Mouse (Mus musculus): ENCODE data around the gene Spg21. TPM values are rescaled to one million over a fixed set of nuclear protein-coding genes. Genes with fewer than 3 reads are reported as not detected.

Spg21 gene
- total RNA-seq (2015) (80.8 and 81.1 TPM in 2 replicates), total RNA-seq (2017) (90.2 and 107 TPM in 2 replicates)

DNA sequence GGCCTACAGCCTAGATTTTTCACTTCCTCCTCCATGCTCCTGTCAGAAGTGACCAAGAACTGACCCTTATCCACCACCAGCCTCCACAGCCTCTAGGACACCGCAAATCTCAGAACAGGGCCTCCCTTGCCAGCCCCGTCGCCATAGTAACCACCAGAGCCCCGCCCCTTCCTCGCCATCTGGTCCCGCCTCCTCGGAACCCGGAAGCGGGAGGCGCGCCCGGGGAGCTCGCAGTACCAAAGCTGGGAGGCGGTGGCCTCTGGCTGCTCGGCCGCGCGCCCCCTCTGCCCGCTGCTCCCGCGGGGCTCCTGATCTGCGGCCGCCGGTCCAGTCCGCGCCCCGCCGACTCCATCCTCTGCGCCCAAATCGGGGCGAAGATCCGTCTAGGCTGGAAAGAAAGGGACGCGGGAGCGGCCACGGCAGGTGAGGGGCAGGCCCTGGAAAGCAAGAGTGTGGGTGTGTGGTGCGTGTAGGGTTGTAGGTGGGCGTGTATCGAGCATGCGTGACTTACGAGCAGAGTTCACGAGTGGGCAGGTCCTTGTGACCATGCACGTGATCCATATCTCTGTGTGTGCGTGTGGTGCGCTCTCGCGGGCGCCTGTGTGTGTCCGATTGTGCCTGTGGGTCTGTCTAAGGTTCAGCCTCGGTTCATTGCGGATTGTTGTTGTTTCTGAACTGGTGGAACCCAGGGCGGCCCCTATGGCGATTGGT is at the start of gene Spg21:
Spg21 (plus strand) TSS at position 216 of the 711 bp plus-strand sequence.
- ATAC-seq (ENCODE audit: poor library complexity, severe bottlenecking): peak; percentile 97

DNA sequence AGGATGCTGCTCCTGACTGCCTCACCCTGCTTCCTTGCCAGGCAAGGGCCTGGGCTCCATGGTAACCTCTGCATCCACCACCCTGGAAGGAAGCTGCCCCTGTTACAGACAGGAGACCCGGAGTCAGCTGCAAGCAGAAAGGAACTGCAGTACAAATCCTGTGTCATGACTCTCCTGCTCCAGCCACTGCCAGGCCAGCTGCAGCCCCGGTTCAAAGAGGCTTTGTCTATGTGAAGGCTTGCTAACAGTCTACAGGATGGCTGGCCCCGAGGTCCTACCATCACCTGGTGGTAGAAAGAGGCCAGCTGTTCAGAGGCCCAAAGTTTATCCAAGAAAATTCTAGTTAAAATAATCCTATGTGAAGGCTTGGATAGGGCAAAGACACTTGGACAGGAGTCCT is 49.4 kb upstream of the Spg21 start:
- no peak for ATAC-seq (ENCODE audit: poor library complexity, severe bottlenecking)

DNA sequence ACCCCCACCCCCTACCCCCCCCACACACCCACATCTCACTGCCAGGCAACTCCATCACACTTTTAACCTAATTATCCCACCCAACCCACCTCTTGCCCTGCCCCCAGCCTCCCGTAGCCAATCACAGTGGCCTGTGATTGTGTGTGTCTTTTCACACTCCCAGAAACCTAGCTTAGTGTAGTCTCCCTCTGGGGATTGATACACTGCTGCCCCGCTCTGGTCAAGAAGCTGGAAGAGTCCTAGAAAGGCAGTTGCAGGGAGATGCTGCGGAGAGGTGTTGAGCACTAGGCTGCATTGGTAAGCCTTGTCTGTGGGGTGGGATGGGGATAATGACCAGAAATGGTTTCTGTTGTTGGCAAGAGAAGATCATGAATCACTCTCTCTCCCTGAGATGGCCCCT is 43.0 kb upstream of the Spg21 start:
- no peak for ATAC-seq (ENCODE audit: poor library complexity, severe bottlenecking)

DNA sequence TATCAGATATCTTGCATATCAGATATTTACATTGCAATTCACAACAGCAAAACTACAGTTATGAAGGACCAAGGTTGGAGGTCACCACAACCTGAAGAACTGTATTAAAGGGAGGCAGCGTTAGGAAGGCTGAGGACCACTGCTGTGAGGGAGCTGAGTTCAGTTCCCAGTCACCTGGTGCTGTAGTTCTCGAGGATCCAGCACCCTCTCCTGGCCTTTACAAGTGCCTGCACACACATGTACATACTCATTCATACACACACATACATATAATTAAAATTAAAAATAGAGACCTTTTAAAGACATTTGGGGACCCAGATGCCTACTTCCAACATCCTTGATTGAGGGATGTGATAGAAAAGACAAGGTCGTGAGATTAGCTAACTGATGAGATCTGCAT is 41.1 kb upstream of the Spg21 start:
- no peak for ATAC-seq (ENCODE audit: poor library complexity, severe bottlenecking)

DNA sequence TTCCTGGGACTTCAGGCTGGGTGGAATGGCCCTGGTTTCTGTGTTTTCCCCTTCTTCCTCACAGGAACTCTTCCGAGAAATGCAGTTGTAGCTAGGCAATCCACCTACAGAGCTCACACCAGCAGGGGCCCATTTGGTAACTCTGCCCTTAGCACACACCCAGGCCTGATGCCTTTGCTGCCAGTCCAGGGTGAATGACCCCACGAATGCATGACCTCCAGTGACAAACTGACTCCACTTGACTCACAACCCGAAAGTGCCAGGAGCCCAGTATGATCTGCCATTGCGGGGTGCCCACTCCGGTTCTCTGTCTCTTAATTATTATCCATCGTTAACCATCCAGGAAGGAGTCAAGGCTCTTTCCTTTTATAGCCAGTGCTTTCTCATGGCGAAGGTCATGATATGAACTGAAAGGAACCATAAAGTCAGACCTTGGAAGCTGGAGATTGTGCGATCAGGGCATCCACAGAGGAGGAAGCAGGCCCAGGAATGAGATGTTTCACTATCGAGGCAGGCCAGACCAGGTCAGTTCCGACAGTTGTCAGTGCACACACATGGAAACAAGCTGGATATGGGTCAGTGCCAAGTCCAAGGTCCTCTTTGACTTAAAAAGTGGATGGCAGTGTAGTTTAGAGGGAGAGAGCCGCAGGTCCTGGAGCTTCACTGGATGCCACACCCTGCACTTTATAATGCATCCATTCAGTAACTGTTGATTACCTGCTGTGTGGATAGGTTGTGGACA is 37.8 kb upstream of the Spg21 start, which contains the start of gene Slc51b:
Slc51b (minus strand) TSS at position 196 of the 742 bp plus-strand sequence.
- ATAC-seq (ENCODE audit: poor library complexity, severe bottlenecking): no peak

DNA sequence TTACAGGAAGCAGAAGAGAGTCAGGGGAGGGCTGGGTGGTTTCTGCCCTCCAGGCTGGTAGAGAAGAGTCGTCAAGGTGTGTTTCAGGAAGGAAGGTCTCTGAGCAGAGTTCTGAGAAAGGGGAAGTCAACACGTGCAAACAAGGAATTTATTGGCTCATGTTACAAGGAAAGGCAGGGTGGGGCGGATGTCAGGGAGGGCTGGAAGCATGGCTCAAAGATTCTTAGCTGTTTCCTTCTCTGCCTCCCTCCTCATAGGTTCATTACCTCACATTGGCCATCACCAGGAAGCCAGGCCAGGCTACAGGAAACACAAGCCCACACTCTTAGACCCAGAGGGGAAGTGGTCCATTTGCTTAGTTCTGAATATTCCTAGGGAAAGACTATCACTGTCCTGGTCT is 36.4 kb upstream of the Spg21 start:
- 0 out of 2 replicates have a peak, but pooled peaks have one; percentile 38 for ATAC-seq (ENCODE audit: poor library complexity, severe bottlenecking)

DNA sequence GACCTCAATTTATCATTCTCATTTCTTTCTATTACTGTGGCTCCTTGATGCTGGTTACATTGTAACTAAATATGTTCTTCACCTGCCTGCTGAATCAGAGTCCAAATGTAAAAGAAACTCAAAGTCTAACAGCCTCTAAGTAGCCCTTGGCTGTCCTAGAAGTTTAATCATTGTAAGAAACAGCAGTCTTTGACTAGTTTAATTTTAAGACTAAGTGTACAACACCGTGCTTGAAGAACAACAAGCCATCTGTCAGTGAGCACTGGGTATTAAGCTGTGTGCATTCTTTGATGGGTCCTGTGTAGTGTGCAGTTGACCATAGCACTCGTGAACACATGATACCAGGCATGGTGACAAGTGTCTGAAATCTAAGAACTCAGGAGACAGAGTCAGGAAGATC is 33.2 kb upstream of the Spg21 start:
- ATAC-seq (ENCODE audit: poor library complexity, severe bottlenecking): no peak

DNA sequence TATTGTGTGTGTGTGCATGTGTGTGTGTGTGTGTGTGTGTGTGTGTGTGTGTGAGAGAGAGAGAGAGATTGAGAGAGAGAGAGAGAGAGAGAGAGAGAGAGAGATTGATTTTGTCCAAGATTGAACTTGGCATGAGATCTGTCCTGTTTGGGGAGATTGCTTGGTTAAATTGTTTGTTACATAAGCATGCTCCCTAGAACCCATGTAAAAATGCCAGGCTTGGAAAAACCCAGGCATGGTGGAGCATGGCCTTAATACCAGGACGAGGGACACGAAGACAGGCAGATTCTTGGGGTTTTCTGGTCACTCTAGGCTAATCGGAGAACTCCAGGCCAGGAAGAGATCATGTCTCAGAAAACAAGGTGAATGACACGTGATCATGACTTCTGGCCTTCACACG is 32.7 kb upstream of the Spg21 start:
- ATAC-seq (ENCODE audit: poor library complexity, severe bottlenecking): no peak

DNA sequence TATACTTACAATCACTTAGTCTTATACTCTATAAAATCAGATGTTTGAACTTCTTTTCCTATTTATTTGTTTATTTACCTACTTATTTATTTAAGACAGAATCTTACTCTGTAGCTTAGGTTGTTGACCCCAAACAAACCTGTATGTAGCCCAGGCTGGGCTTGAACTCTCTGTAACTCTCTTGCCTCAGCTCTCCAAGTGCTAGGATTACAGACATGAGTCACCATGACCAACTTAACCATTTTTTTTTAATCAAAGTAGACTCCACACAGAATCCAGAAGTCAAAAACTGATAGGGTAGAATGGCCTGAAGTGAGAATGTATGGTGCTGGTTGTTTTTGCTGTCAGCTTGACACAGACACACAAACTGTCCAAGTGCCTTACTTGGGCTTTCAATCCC is 30.3 kb upstream of the Spg21 start:
- ATAC-seq (ENCODE audit: poor library complexity, severe bottlenecking): no peak

DNA sequence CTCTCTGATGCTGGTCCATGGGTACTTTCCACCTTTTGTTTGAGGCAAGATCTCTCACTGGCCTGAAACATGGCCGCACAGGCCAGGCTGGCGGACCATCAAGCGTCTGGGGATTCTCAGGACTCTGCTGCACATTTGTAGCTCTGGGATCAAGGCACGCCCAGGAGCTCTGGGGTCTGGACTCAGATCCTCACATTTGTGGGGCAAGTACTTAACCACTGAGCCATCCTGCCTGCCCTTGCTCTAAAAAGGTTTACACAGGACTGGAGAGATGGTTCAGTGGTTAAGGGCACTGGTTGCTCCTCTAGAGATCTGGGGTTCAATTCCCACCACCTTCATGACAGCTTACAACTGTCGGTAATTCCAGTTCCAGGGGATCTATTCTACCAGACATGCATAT is 29.8 kb upstream of the Spg21 start:
- ATAC-seq (ENCODE audit: poor library complexity, severe bottlenecking): no peak

DNA sequence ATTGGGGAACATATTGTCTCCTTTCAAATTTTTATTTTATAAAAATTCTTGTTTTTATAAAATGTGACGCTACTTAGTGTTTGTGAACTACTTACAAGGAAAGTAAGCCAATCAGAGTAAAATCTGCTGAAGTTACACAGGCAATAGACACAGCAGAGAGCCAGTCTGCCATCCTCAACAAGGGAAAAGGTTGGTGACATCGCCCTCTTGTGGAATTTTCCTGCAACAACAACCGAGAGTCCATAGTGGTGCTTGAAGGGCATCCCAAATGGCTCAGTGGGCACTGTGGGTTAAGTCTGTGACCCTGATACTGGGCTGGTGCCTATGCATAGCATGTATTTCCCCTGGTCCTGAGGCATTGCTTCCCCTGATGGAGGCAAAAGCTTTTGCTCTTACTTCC is 28.5 kb upstream of the Spg21 start:
- peak; percentile 59 for ATAC-seq (ENCODE audit: poor library complexity, severe bottlenecking)

DNA sequence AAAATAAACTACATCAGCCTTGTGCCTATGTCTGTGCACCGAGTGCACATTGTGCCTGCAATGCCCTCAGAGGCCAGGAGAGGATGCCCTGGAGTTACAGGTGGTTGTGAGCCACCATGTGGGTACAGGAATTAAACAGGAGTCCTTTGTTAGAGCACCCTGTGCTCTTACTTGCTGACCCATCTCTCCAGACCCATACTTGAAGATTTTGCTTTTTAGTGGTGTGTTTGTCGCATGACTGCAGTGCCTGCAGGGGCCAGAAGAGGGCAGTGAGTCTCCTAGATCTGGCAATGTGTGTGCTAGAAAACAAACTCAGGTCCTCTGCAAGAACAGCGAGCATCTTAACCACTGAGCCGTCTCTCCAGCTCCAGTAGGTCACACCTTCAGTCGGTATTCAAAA is 26.6 kb upstream of the Spg21 start:
- peak; percentile 39 for ATAC-seq (ENCODE audit: poor library complexity, severe bottlenecking)

DNA sequence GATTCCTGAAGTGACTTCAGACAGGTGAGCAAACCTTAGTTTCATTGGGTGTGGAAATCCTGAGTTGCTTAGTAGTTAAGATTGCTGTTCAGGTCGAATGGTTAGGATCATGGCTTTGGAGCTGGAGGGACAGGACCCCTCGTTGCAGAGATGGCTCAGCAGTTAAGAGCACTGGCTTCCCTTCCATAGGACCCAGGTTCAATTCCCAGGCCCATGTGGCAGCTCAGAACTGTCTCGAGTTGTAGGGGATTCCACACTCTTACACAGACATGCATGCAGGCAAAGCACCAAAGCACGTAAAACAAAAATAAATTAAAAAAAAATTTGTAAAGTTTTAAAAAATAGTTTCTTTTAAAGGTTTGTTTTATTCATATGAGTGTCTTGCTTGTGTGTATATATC is 25.5 kb upstream of the Spg21 start:
- no peak for ATAC-seq (ENCODE audit: poor library complexity, severe bottlenecking)

DNA sequence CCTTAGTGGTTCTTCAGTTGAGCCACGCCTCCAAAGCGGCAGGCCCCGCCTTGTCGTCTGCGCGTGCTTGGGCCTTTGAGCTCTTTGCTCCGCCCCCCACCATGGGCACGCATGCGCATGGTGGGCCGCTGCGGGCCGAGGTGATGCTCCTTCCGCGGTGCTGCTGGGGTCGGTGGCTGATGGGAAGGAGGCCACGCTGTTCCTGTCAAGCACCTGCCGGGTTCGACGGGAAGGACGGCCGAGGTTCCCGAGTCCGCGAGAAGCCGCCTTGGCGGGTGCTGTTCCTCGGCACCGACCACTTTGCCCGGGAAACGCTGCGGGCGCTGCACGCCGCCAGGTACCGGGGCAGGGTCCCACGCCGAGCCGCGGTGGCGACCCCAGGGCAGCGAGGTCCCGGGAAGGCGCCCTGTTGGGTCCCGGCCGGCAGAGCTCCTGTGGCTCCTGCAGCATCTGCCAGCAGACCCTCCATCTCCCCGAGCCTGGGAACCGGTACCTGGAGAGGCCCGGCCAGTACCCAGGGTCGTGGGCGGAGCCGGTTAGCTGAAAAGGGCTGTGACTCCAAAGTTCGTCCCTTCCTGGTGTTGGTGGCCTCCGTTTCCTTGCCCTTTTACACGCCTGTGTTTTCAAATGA is 25.0 kb upstream of the Spg21 start, which contains the start of gene Mtfmt:
Mtfmt (plus strand) TSS at position 112 of the 631 bp plus-strand sequence.
- peak; percentile 98 for ATAC-seq (ENCODE audit: poor library complexity, severe bottlenecking)

DNA sequence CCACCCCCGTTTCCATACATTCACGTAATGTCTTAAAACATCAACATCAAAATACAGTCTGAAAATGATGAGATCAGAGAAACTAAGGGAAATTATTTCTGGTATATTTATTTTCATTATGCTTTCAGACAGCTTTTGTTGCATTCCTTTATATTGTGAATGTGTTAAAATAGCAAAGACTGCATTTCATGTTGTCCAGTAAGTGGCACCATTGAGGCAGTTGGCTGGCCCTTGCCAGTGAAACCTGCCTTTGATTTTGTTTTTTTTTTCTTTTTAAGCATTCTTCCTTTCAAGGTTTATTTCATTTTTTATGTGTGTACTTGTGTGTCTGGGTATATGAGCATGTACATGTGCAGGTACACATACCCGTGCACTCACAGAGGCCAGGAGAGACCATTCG is 16.1 kb upstream of the Spg21 start:
- no peak for ATAC-seq (ENCODE audit: poor library complexity, severe bottlenecking)

DNA sequence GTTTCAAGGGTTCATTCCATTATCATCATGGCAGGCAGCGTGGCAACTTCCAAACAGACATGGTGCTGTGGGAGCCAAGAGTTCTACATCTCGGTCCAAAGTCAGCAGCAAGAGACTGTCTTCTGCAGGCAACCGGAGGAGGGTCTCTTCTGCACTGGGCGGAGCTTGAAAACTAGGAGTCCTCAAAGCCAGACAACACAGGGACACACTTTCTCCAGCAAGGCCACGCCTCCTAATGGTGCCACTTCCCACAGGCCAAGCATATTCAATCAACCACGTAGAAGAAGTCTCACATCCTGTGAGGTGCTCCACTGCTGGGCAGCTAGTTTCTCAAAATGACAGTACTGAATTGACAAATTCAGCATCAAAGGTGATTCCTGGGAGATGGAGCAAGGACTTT is 12.8 kb upstream of the Spg21 start:
- no peak for ATAC-seq (ENCODE audit: poor library complexity, severe bottlenecking)

DNA sequence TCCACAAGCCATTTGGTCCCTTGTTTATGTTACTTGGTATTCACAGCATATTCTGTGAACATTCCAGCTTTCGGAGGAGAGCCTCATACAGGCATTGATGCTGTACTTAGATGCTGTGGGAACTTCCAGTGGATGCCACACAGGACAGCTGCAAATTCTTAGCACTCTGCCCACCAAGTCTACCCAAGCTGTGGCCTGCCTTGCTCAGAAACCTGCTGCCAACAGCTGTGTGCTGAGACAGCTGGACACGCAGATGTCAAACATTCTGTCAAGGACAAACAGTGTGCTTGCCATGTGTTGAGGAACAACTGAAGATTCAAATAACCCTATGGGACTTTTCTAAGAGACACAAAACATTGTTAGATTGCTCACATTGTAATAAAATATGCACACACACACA is 1.8 kb upstream of the Spg21 start:
- ATAC-seq (ENCODE audit: poor library complexity, severe bottlenecking): no peak

DNA sequence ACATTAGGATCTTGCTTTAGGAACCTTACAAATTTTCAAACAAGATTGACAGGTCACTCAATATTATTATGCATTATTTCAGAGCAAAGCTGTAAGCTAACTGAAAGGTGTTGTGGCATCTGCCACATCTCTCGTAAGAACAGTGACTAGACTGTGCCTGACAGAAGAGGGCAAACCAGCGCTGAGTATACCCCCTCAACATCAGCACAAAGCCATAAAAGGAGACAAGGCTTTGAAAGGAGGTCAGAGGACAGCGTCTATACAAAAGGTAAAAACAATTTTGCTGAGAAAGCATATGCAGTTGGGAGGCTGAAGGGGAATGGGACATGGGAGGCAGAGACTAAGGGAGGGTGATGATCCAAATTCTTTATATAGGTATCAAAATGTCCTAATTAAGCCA is 549 bp upstream of the Spg21 start:
- ATAC-seq (ENCODE audit: poor library complexity, severe bottlenecking): no peak

DNA sequence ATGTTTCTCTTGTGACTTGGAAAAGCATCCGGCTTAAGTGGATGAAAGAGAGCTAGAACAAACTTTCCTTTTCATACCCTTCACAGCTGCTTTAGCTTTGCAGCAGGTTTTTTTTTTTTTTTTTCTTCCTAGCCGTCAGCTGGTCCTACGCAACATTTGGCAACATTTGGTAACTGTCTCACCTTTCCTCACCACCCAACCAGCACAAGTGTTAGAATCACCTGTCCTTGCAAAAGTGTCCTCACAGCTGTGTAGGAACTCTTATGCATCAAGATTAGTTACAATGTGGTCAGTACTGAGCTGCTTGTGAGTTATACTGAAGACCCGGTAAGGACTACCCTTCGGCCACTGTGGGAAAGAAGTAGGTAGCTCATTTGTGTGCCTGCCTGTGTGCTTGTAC is 1.8 kb downstream of the Spg21 start:
- ATAC-seq (ENCODE audit: poor library complexity, severe bottlenecking): no peak

DNA sequence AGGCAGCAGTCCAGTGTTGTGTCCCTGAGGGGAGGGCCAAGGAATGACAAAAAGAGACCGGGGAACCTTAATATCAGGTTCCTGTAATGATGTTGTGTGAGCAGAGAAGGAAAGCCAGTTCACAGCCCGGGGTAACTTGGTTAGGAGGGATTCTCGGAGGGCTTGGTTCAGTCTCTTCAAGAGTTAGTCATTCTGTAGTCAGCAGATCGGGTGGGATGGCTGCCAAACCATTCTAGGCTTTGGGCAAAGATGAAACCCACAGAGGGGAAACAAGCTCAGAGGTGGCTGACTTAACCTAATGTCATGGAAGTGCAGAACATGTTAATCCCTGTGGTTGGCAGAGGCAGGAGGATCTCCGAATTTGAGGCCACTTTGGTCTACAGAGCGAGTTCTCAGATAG is 3.4 kb downstream of the Spg21 start:
- no peak for ATAC-seq (ENCODE audit: poor library complexity, severe bottlenecking)

DNA sequence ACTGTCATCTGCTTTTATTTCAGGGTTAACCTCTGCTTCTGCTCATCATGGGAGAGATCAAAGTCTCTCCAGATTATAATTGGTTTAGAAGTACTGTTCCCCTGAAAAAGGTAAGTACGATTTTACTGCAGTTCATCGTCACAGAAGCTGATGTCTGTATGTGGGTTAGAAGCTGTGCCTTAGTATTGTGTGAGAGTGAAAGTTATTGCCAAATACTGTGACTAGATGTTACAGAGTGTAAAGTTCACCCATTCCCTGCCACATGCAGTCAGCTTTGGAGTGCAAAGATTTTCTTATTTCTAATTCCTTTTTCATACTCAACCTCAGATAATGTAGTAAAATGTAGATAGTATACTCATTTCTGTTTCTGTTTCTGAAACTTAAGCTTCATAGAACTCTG is 4.5 kb downstream of the Spg21 start:
- ATAC-seq (ENCODE audit: poor library complexity, severe bottlenecking): no peak

DNA sequence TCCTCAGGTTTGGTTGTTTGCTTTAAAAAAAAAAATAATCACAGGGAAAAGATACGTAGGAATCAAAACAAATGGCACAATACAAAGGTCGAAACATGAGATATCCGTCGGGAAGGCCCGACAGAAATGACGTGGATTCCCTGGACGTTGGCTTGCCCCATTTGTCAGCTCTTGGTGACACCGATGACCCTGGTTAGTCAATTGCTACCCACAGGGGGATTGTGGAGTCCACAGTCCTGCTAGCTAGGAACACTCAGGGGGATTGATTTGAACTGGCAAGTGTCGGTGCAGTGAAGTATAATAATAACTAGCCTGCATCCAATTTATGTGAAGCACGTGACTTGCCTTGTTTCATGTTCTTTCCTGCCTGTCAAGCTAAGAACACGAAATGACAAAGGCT is 6.9 kb downstream of the Spg21 start:
- ATAC-seq (ENCODE audit: poor library complexity, severe bottlenecking): no peak

Data from megakaryocyte, adult 5-6 weeks (primary cell).